Mouse (Mus musculus): Measurements from ENCODE around the gene Ly86. TPM values are rescaled to one million over a fixed set of nuclear protein-coding genes. Genes with fewer than 3 reads are reported as not detected.

Ly86 gene
- polyA plus RNA-seq, 1 experiment from 2014 or later, result 5.1 TPM

- 93% methylated on average over 2 of the region's 2 CpGs for WGBS
- H3K36me3 ChIP-seq (ENCODE audit: control insufficient read depth, insufficient read depth, low read length), result no peaks in the 10 kb centered on the region
- no peaks in the 10 kb centered on the region for H3K27me3 ChIP-seq (ENCODE audit: control insufficient read depth, insufficient read depth, low read length)
- H3K4me2 ChIP-seq (ENCODE audit: low read depth, low read length), result no peak overlapping the region
- no peak for ATAC-seq (ENCODE audit: low read depth)
- no peak overlapping the region for H3K9ac ChIP-seq (replicated peaks; ENCODE audit: low read depth, low read length)
- no peak overlapping the region for H3K27ac ChIP-seq (ENCODE audit: low read depth, low read length)
- H3K9me3 ChIP-seq (ENCODE audit: control insufficient read depth, low read length), result no peaks in the 10 kb centered on the region
- H3K4me1 ChIP-seq (ENCODE audit: control insufficient read depth, insufficient read depth, low read length), result no peaks in the 10 kb centered on the region
- no peak overlapping the region for H3K4me3 ChIP-seq (ENCODE audit: low read depth, low read length)
Observed at GRCm38 (mm10) chr13:37403708-37404107, 58.7 kb downstream of the Ly86 start.

- Histone ChIP-seq H3K4me2 (ENCODE audit: low read depth, low read length) (no peak overlapping the region), H3K9ac (replicated peaks; ENCODE audit: low read depth, low read length) (no peak overlapping the region), H3K4me1 (ENCODE audit: control insufficient read depth, insufficient read depth, low read length) (no peaks in the 10 kb centered on the region), H3K9me3 (ENCODE audit: control insufficient read depth, low read length) (no peaks in the 10 kb centered on the region), H3K36me3 (ENCODE audit: control insufficient read depth, insufficient read depth, low read length) (no peaks in the 10 kb centered on the region), H3K27ac (ENCODE audit: low read depth, low read length) (no peak overlapping the region), H3K27me3 (ENCODE audit: control insufficient read depth, insufficient read depth, low read length) (no peaks in the 10 kb centered on the region), H3K4me3 (ENCODE audit: low read depth, low read length) (no peak overlapping the region)
- ATAC-seq (ENCODE audit: low read depth), result no peak
- WGBS, result 100% methylated on average over 1 of the region's 1 CpGs
Observed at GRCm38 (mm10) chr13:37415696-37416095, 70.7 kb downstream of the Ly86 start.

GRCm38 (mm10) chr13:37423416-37423815 is 78.4 kb downstream of the Ly86 start:
- Histone ChIP-seq H3K9ac (replicated peaks; ENCODE audit: low read depth, low read length) (no peak overlapping the region), H3K4me2 (ENCODE audit: low read depth, low read length) (no peak overlapping the region), H3K4me3 (ENCODE audit: low read depth, low read length) (no peak overlapping the region), H3K27me3 (ENCODE audit: control insufficient read depth, insufficient read depth, low read length) (no peaks in the 10 kb centered on the region), H3K9me3 (ENCODE audit: control insufficient read depth, low read length) (no peaks in the 10 kb centered on the region), H3K4me1 (ENCODE audit: control insufficient read depth, insufficient read depth, low read length) (no peaks in the 10 kb centered on the region), H3K27ac (ENCODE audit: low read depth, low read length) (no peak overlapping the region), H3K36me3 (ENCODE audit: control insufficient read depth, insufficient read depth, low read length) (no peaks in the 10 kb centered on the region)
- 96% methylated on average over 6 of the region's 6 CpGs for WGBS
- ATAC-seq (ENCODE audit: low read depth), result no peak

- ATAC-seq (ENCODE audit: low read depth), result no peak
- no peak overlapping the region for H3K9ac ChIP-seq (replicated peaks; ENCODE audit: low read depth, low read length)
- H3K27ac ChIP-seq (ENCODE audit: low read depth, low read length), result no peak overlapping the region
- no peaks in the 10 kb centered on the region for H3K4me1 ChIP-seq (ENCODE audit: control insufficient read depth, insufficient read depth, low read length)
- H3K36me3 ChIP-seq (ENCODE audit: control insufficient read depth, insufficient read depth, low read length), result no peaks in the 10 kb centered on the region
- no peak overlapping the region for H3K4me3 ChIP-seq (ENCODE audit: low read depth, low read length)
- WGBS, result 95% methylated on average over 6 of the region's 6 CpGs
- H3K4me2 ChIP-seq (ENCODE audit: low read depth, low read length), result no peak overlapping the region
- H3K9me3 ChIP-seq (ENCODE audit: control insufficient read depth, low read length), result no peaks in the 10 kb centered on the region
- H3K27me3 ChIP-seq (ENCODE audit: control insufficient read depth, insufficient read depth, low read length), result no peaks in the 10 kb centered on the region
Observed at GRCm38 (mm10) chr13:37424904-37425303, 79.9 kb downstream of the Ly86 start.

GRCm38 (mm10) chr13:37425406-37425805 is 80.4 kb downstream of the Ly86 start:
- 54% methylated on average over 3 of the region's 3 CpGs for WGBS
- ATAC-seq (ENCODE audit: low read depth), result no peak
- Histone ChIP-seq H3K9me3 (ENCODE audit: control insufficient read depth, low read length) (no peaks in the 10 kb centered on the region), H3K4me1 (ENCODE audit: control insufficient read depth, insufficient read depth, low read length) (no peaks in the 10 kb centered on the region), H3K27ac (ENCODE audit: low read depth, low read length) (no peak overlapping the region), H3K4me2 (ENCODE audit: low read depth, low read length) (no peak overlapping the region), H3K9ac (replicated peaks; ENCODE audit: low read depth, low read length) (no peak overlapping the region), H3K27me3 (ENCODE audit: control insufficient read depth, insufficient read depth, low read length) (no peaks in the 10 kb centered on the region), H3K36me3 (ENCODE audit: control insufficient read depth, insufficient read depth, low read length) (no peaks in the 10 kb centered on the region), H3K4me3 (ENCODE audit: low read depth, low read length) (no peak overlapping the region)

GRCm38 (mm10) chr13:37426578-37427336 is 81.7 kb downstream of the Ly86 start:
- Histone ChIP-seq H3K27ac (ENCODE audit: low read depth, low read length) (no peak overlapping the region), H3K4me1 (ENCODE audit: control insufficient read depth, insufficient read depth, low read length) (no peaks in the 10 kb centered on the region), H3K27me3 (ENCODE audit: control insufficient read depth, insufficient read depth, low read length) (no peaks in the 10 kb centered on the region), H3K36me3 (ENCODE audit: control insufficient read depth, insufficient read depth, low read length) (no peaks in the 10 kb centered on the region), H3K4me3 (ENCODE audit: low read depth, low read length) (no peak overlapping the region), H3K9me3 (ENCODE audit: control insufficient read depth, low read length) (no peaks in the 10 kb centered on the region), H3K4me2 (ENCODE audit: low read depth, low read length) (no peak overlapping the region), H3K9ac (replicated peaks; ENCODE audit: low read depth, low read length) (no peak overlapping the region)
- 88% methylated on average over 12 of the region's 12 CpGs for WGBS
- ATAC-seq (ENCODE audit: low read depth), result no peak

- Histone ChIP-seq H3K4me3 (ENCODE audit: low read depth, low read length) (no peak overlapping the region), H3K9ac (replicated peaks; ENCODE audit: low read depth, low read length) (no peak overlapping the region), H3K9me3 (ENCODE audit: control insufficient read depth, low read length) (no peaks in the 10 kb centered on the region), H3K36me3 (ENCODE audit: control insufficient read depth, insufficient read depth, low read length) (no peaks in the 10 kb centered on the region), H3K4me2 (ENCODE audit: low read depth, low read length) (no peak overlapping the region), H3K27me3 (ENCODE audit: control insufficient read depth, insufficient read depth, low read length) (no peaks in the 10 kb centered on the region), H3K27ac (ENCODE audit: low read depth, low read length) (no peak overlapping the region), H3K4me1 (ENCODE audit: control insufficient read depth, insufficient read depth, low read length) (no peaks in the 10 kb centered on the region)
- ATAC-seq (ENCODE audit: low read depth), result no peak
- WGBS, result 79% methylated on average over 3 of the region's 3 CpGs
Observed at GRCm38 (mm10) chr13:37428496-37428895, 83.5 kb downstream of the Ly86 start.

GRCm38 (mm10) chr13:37429661-37430271 is 84.8 kb downstream of the Ly86 start:
- no peak for ATAC-seq (ENCODE audit: low read depth)
- no peaks in the 10 kb centered on the region for H3K4me1 ChIP-seq (ENCODE audit: control insufficient read depth, insufficient read depth, low read length)
- no peaks in the 10 kb centered on the region for H3K27me3 ChIP-seq (ENCODE audit: control insufficient read depth, insufficient read depth, low read length)
- H3K36me3 ChIP-seq (ENCODE audit: control insufficient read depth, insufficient read depth, low read length), result no peaks in the 10 kb centered on the region
- H3K4me3 ChIP-seq (ENCODE audit: low read depth, low read length), result no peak overlapping the region
- H3K9me3 ChIP-seq (ENCODE audit: control insufficient read depth, low read length), result no peaks in the 10 kb centered on the region
- H3K27ac ChIP-seq (ENCODE audit: low read depth, low read length), result no peak overlapping the region
- no peak overlapping the region for H3K4me2 ChIP-seq (ENCODE audit: low read depth, low read length)
- 64% methylated on average over 8 of the region's 8 CpGs for WGBS
- H3K9ac ChIP-seq (replicated peaks; ENCODE audit: low read depth, low read length), result no peak overlapping the region

- no peak overlapping the region for H3K9ac ChIP-seq (replicated peaks; ENCODE audit: low read depth, low read length)
- no peak overlapping the region for H3K27ac ChIP-seq (ENCODE audit: low read depth, low read length)
- no peak for ATAC-seq (ENCODE audit: low read depth)
- H3K4me3 ChIP-seq (ENCODE audit: low read depth, low read length), result no peak overlapping the region
- no peak overlapping the region for H3K4me2 ChIP-seq (ENCODE audit: low read depth, low read length)
- no peaks in the 10 kb centered on the region for H3K9me3 ChIP-seq (ENCODE audit: control insufficient read depth, low read length)
- no peaks in the 10 kb centered on the region for H3K4me1 ChIP-seq (ENCODE audit: control insufficient read depth, insufficient read depth, low read length)
- peaks cover 7% of the 10 kb centered on the region for H3K27me3 ChIP-seq (ENCODE audit: control insufficient read depth, insufficient read depth, low read length)
- WGBS, result 97% methylated on average over 2 of the region's 2 CpGs
- H3K36me3 ChIP-seq (ENCODE audit: control insufficient read depth, insufficient read depth, low read length), result no peaks in the 10 kb centered on the region
Observed at GRCm38 (mm10) chr13:37431707-37432106, 86.7 kb downstream of the Ly86 start.
